Mouse (Mus musculus) cerebellum, adult 2 months (tissue): ENCODE measurements around the gene Rad51b.

ENCODE experiments used
- CTCF ChIP-seq: fragments of 200-500 bp; IDR thresholded peaks from 2 replicates; pipeline ENCODE4 v1.5.1; 2011; ENCODE audit warnings: low read depth, mild to moderate bottlenecking, control low read depth, low read length, moderate library complexity, borderline replicate concordance; ENCODE audit not compliant: insufficient read depth
- POLR2A ChIP-seq: fragments of 200-500 bp; IDR thresholded peaks from 2 replicates; pipeline ENCODE4 v1.6.1; 2011; ENCODE audit warnings: low read length, control low read depth, borderline replicate concordance; ENCODE audit not compliant: insufficient read depth

GRCm38 (mm10) chr12:79627351-79628120 is 330.5 kb downstream of the Rad51b start:
- TF ChIP-seq POLR2A (no peak), CTCF (no peak)
